Mouse (Mus musculus): ENCODE data around the gene Nif3l1. TPM values are rescaled to one million over a fixed set of nuclear protein-coding genes. Genes with fewer than 3 reads are reported as not detected.

Gene Nif3l1
- polyA plus RNA-seq, 1 experiment from 2014 or later = 36.1 TPM

DNA sequence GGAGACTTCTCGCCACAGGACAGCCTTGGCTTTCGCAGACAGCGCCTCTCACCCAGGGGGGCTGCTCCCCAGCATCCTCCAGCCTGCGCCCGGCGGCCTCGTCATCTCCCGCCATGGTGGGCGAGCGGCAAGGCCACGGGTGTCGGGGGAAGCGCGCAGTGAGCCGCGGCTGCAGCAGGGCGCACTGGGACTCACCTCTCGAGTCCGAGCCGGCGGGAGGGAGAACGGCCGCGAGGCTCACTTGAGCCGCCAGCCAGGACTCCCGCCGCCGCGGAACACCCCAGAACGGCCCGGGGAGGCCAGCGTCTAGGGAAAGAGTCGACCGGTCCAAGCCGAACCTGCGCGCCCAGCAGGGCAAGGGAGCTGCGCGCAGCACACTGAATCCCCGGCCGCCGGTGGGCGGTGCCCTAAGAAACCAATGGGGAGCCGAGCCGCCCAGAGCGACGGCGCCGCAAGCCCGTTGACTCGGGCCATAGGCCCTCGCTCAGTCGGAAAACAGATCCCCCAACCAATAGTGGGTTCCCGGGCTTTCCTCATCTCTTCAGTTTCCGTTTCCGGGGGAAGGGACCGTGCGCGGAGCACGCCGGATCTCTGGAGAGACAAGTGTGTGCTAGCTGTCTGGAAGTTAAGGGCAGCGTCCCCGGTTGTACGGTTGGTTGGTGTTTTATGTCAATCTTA, 59.8 kb downstream of the Nif3l1 start, which contains the start of gene Orc2:
TSS of gene Orc2 (minus strand) at position 533 of the 678 bp plus-strand sequence.
- peaks cover 11% of the 10 kb centered on the region for H3K4me1 ChIP-seq (ENCODE audit: control insufficient read depth, insufficient read depth, low read length)
- H3K36me3 ChIP-seq (ENCODE audit: control insufficient read depth, insufficient read depth, low read length) = peaks cover 10% of the 10 kb centered on the region
- H3K9ac ChIP-seq (ENCODE audit: low read depth, low read length) = peak within 1 kb of the TSS; percentile 87
- WGBS = under 1% methylated on average over 56 of the region's 64 CpGs
- H3K27me3 ChIP-seq (replicated peaks; ENCODE audit: control insufficient read depth, insufficient read depth, low read length) = no peaks in the 10 kb centered on the region
- DNase-seq (ENCODE audit: low spot score) (peak; percentile 98), ATAC-seq (ENCODE audit: low read depth) (peak; percentile 100)
- peaks cover 42% of the 10 kb centered on the region for H3K9me3 ChIP-seq (ENCODE audit: control insufficient read depth, low read length)
- peak within 1 kb of the TSS; percentile 81 for H3K4me3 ChIP-seq (ENCODE audit: low read depth, low read length)
- H3K4me2 ChIP-seq (ENCODE audit: low read depth, low read length) = peak within 1 kb of the TSS; percentile 71
- H3K27ac ChIP-seq (replicated peaks; ENCODE audit: low read depth, low read length) = peak within 1 kb of the TSS; percentile 78

DNA sequence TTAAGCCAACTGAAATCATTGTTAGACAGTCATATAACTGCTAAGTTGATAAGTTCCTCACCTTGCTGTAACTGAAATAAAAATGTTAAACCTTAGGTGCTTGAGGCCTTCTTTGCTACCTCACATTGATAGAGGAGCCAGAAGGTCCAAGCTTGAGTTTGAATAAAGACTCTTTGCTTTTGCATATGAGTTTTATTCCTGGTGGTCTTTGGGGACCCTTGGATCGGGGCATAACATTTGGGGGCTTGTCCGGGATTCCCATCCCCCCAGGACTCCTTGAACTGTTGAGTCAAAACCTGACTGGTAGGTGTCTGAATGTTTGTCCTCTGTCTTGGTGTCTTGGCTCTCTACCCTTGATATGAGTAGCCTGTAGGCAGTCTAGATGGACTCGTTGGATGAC, 62.3 kb downstream of the Nif3l1 start:
- H3K9me3 ChIP-seq (ENCODE audit: control insufficient read depth, low read length) = peaks cover 65% of the 10 kb centered on the region

More for the DNA sequence above, 62.3 kb downstream of the Nif3l1 start:
- ATAC-seq (ENCODE audit: low read depth) = no peak
- no peak for DNase-seq (ENCODE audit: low spot score)
- Histone ChIP-seq H3K27ac (replicated peaks; ENCODE audit: low read depth, low read length) (no peak overlapping the region), H3K4me1 (ENCODE audit: control insufficient read depth, insufficient read depth, low read length) (peaks cover 11% of the 10 kb centered on the region), H3K27me3 (replicated peaks; ENCODE audit: control insufficient read depth, insufficient read depth, low read length) (no peaks in the 10 kb centered on the region), H3K9ac (ENCODE audit: low read depth, low read length) (no peak overlapping the region), H3K4me3 (ENCODE audit: low read depth, low read length) (no peak overlapping the region), H3K36me3 (ENCODE audit: control insufficient read depth, insufficient read depth, low read length) (no peaks in the 10 kb centered on the region; the same call in 1 of the 2 replicates), H3K4me2 (ENCODE audit: low read depth, low read length) (no peak overlapping the region)
- WGBS = 96% methylated on average over 3 of the region's 3 CpGs

Other genes with a start within 250 kb of the Nif3l1 start
- 3.9 and 6.6 TPM in 2 replicates for gene Aox4, start 234.8 kb upstream of the Nif3l1 start, polyA plus RNA-seq (2014; fragmentation: Nextera tagmentation; extraction: Ambion mirVana)
- 1.2 and 1.4 TPM in 2 replicates for gene Aox2, start 166.8 kb upstream of the Nif3l1 start, polyA plus RNA-seq (2014; fragmentation: Nextera tagmentation; extraction: Ambion mirVana)
- 347 and 401 TPM in 2 replicates for gene Bzw1, start 52.3 kb upstream of the Nif3l1 start, polyA plus RNA-seq (2014; fragmentation: Nextera tagmentation; extraction: Ambion mirVana)
- 157 and 196 TPM in 2 replicates for gene Clk1, start 21.1 kb upstream of the Nif3l1 start, polyA plus RNA-seq (2014; fragmentation: Nextera tagmentation; extraction: Ambion mirVana)
- 44.9 and 50.7 TPM in 2 replicates for gene Ppil3, start 335 bp downstream of the Nif3l1 start, polyA plus RNA-seq (2014; fragmentation: Nextera tagmentation; extraction: Ambion mirVana)
- 31.6 and 32.5 TPM in 2 replicates for gene Orc2, start 60.0 kb downstream of the Nif3l1 start, polyA plus RNA-seq (2014; fragmentation: Nextera tagmentation; extraction: Ambion mirVana)
- gene Fam126b, start 141.2 kb downstream of the Nif3l1 start, polyA plus RNA-seq (2014; fragmentation: Nextera tagmentation; extraction: Ambion mirVana) = 8.0 and 8.4 TPM in 2 replicates
- 160 and 176 TPM in 2 replicates for gene Ndufb3, start 141.2 kb downstream of the Nif3l1 start, polyA plus RNA-seq (2014; fragmentation: Nextera tagmentation; extraction: Ambion mirVana)

All from embryonic facial prominence, embryonic 14.5 days (tissue).